Mouse (Mus musculus) kidney, embryonic 14.5 days (tissue): ENCODE measurements around the gene Fuca1. TPM values are rescaled to one million over a fixed set of nuclear protein-coding genes. Genes with fewer than 3 reads are reported as not detected.

Experiments used
- ATAC-seq: fragments of 200-750 bp; cut with Nextera tagmentation; 2 replicates; pipeline ENCODE4 v1.8.0; 2017; ENCODE audit warnings: moderate number of reproducible peaks, mild to moderate bottlenecking, moderate TSS enrichment, moderate library complexity; ENCODE audit not compliant: low FRiP score, low TSS enrichment
- H3K27ac ChIP-seq: fragments of 300-500 bp; sonication (generic); 2 replicates; pipeline ENCODE4 v1.5.1; 2014; ENCODE audit warnings: low read depth, mild to moderate bottlenecking, low read length, moderate library complexity, mixed read lengths
- H3K27me3 ChIP-seq: fragments of 300-500 bp; sonication (generic); 2 replicates; pipeline ENCODE4 v1.6.1; 2014; ENCODE audit warnings: mild to moderate bottlenecking, low read length; ENCODE audit not compliant: control insufficient read depth, insufficient read depth
- H3K36me3 ChIP-seq: fragments of 300-500 bp; sonication (generic); 2 replicates; pipeline ENCODE4 v1.6.1; 2014; ENCODE audit warnings: low read length, mixed read lengths; ENCODE audit not compliant: control insufficient read depth, insufficient read depth
- H3K4me1 ChIP-seq: fragments of 300-500 bp; sonication (generic); 2 replicates; pipeline ENCODE4 v1.6.1; 2014; ENCODE audit warnings: low read length, mixed read lengths; ENCODE audit not compliant: control insufficient read depth, insufficient read depth
- H3K4me2 ChIP-seq: fragments of 300-500 bp; sonication (generic); replicated peaks from 2 replicates; pipeline ENCODE4 v1.6.1; 2014; ENCODE audit warnings: low read depth, mild to moderate bottlenecking, low read length
- H3K4me3 ChIP-seq: fragments of 300-500 bp; sonication (generic); 2 replicates; pipeline ENCODE4 v1.5.1; 2014; ENCODE audit warnings: mild to moderate bottlenecking, low read length
- H3K9ac ChIP-seq: fragments of 300-500 bp; sonication (generic); 2 replicates; pipeline ENCODE4 v1.6.1; 2014; ENCODE audit warnings: low read depth, mild to moderate bottlenecking, low read length, moderate library complexity
- H3K9me3 ChIP-seq: fragments of 300-500 bp; sonication (generic); 2 replicates; pipeline ENCODE4 v1.6.1; 2016; ENCODE audit warnings: low read length; ENCODE audit not compliant: control insufficient read depth
- WGBS: fragments of 180-500 bp; shearing (Covaris S2); extraction: QIAGEN DNeasy Blood & Tissue Kit; methylation state at CpG from one replicate; pipeline ENCODE4 v1.1.7; 2014; 5-methylcytosine and 5-hydroxymethylcytosine counted together
- polyA plus RNA-seq: library from polyadenylated mRNA; unstranded; fragments of >200 nt; fragmentation: Nextera tagmentation; extraction: Ambion mirVana; gene quantifications from 2 replicates; pipeline ENCODE4 v1.2.1, GENCODE M21; 2014

Gene Fuca1
- polyA plus RNA-seq, 1 experiment from 2014 or later, result 69.2 TPM

GRCm38 (mm10) chr4:135926195-135926808, 5.8 kb downstream of the Fuca1 start:
- H3K4me2 ChIP-seq, result no peak overlapping the region
- WGBS, result 86% methylated on average over 10 of the region's 10 CpGs
- H3K4me3 ChIP-seq, result no peak overlapping the region
- ATAC-seq, result no peak
- H3K9ac ChIP-seq, result no peak overlapping the region
- H3K9me3 ChIP-seq, result no peaks in the 10 kb centered on the region
- no peaks in the 10 kb centered on the region for H3K27me3 ChIP-seq
- H3K27ac ChIP-seq, result no peak overlapping the region
- H3K36me3 ChIP-seq, result peaks cover 9% of the 10 kb centered on the region; the same call in 1 of the 2 replicates
- H3K4me1 ChIP-seq, result peaks cover 7% of the 10 kb centered on the region

- no peak overlapping the region for H3K4me2 ChIP-seq
- no peak overlapping the region for H3K9ac ChIP-seq
- H3K27ac ChIP-seq, result no peak overlapping the region
- H3K4me3 ChIP-seq, result no peak overlapping the region
- H3K9me3 ChIP-seq, result no peaks in the 10 kb centered on the region
- no peaks in the 10 kb centered on the region for H3K27me3 ChIP-seq
- peaks cover 9% of the 10 kb centered on the region; the same call in 1 of the 2 replicates for H3K36me3 ChIP-seq
- no peak for ATAC-seq
- 92% methylated on average over 3 of the region's 3 CpGs for WGBS
- H3K4me1 ChIP-seq, result peaks cover 2% of the 10 kb centered on the region; the same call in 1 of the 2 replicates
Observed at GRCm38 (mm10) chr4:135926861-135927260, 6.3 kb downstream of the Fuca1 start.

DNA sequence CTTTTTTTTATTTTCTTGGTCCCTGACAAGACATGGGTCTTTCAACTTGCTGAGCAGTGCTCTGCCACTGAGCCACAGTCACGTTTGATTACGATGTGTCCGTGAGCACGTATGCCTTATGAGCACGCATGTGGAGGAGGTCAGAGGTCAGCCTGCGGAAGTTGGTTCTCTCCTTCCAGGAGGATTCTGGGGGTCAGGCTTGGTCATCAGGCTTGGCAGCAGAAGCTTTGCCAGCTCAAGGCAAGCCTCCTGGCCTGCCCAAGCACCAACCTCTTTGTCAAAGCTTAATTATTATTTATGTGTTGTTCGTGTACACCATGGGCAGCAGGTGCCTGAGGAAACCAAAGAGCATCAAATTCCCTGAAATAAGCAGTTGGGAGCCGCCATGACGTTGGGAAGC, 7.8 kb downstream of the Fuca1 start:
- Histone ChIP-seq H3K27me3 (no peaks in the 10 kb centered on the region), H3K9ac (no peak overlapping the region), H3K9me3 (no peaks in the 10 kb centered on the region), H3K27ac (no peak overlapping the region), H3K4me2 (no peak overlapping the region), H3K4me1 (no peaks in the 10 kb centered on the region), H3K4me3 (no peak overlapping the region), H3K36me3 (peaks cover 11% of the 10 kb centered on the region; the same call in 1 of the 2 replicates)
- WGBS, result 84% methylated on average over 9 of the region's 9 CpGs
- ATAC-seq, result no peak

- peaks cover 16% of the 10 kb centered on the region; the same call in 1 of the 2 replicates for H3K36me3 ChIP-seq
- no peak overlapping the region for H3K27ac ChIP-seq
- no peak for ATAC-seq
- H3K4me1 ChIP-seq, result no peaks in the 10 kb centered on the region
- no peak overlapping the region for H3K9ac ChIP-seq
- no peaks in the 10 kb centered on the region for H3K9me3 ChIP-seq
- no peak overlapping the region for H3K4me2 ChIP-seq
- WGBS, result 88% methylated on average over 5 of the region's 5 CpGs
- no peaks in the 10 kb centered on the region for H3K27me3 ChIP-seq
- no peak overlapping the region for H3K4me3 ChIP-seq
Observed at GRCm38 (mm10) chr4:135929405-135929804, 8.9 kb downstream of the Fuca1 start.

DNA sequence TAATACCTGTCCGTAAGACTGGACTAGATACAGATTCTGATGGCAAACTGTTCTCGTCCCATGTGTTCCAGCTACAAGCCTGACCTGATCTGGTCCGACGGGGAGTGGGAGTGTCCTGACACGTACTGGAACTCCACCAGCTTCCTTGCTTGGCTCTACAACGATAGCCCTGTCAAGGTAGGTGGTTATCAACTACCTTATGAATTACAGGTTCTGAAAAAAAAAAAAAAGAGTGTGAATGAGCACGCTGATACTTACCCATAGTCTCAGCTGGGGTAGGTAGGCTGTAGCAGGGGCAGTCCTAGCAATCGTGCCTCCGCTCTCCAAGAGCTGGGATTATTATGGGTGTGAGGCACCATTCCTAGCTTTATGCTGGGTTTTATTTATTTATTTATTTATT, 9.3 kb downstream of the Fuca1 start:
- H3K4me3 ChIP-seq, result no peak overlapping the region
- no peak overlapping the region for H3K9ac ChIP-seq
- no peaks in the 10 kb centered on the region for H3K4me1 ChIP-seq
- H3K36me3 ChIP-seq, result peaks cover 15% of the 10 kb centered on the region; the same call in 1 of the 2 replicates
- no peak overlapping the region for H3K27ac ChIP-seq
- 89% methylated on average over 9 of the region's 9 CpGs for WGBS
- H3K4me2 ChIP-seq, result no peak overlapping the region
- no peak for ATAC-seq
- H3K9me3 ChIP-seq, result no peaks in the 10 kb centered on the region
- no peaks in the 10 kb centered on the region for H3K27me3 ChIP-seq

- H3K4me1 ChIP-seq, result no peaks in the 10 kb centered on the region
- no peak overlapping the region for H3K4me3 ChIP-seq
- no peak overlapping the region for H3K27ac ChIP-seq
- no peak for ATAC-seq
- H3K4me2 ChIP-seq, result no peak overlapping the region
- H3K27me3 ChIP-seq, result no peaks in the 10 kb centered on the region
- peaks cover 15% of the 10 kb centered on the region; the same call in 1 of the 2 replicates for H3K36me3 ChIP-seq
- no peak overlapping the region for H3K9ac ChIP-seq
- 95% methylated on average over 8 of the region's 8 CpGs for WGBS
- no peaks in the 10 kb centered on the region for H3K9me3 ChIP-seq
Observed at GRCm38 (mm10) chr4:135930239-135930638, 9.7 kb downstream of the Fuca1 start.

DNA sequence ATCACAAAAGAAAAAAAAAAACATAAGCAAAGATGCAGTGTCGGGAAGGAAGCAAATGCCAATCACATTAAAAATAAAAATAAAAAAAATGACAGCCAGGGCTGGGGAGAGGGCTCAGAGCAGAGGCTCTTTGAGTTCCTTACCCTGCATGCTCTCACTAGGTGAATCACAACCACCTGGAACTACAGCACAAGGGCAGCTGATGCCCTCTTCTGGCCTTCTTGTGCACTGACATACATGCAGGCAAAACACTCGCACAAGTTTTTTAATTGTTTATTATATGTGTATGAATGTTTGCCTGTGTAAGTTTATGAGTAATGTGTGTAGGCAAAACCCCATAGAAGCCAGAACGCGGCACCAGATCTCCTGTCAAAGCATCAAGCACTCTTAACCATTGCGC, 11.3 kb downstream of the Fuca1 start:
- no peak overlapping the region for H3K4me3 ChIP-seq
- H3K4me1 ChIP-seq, result no peaks in the 10 kb centered on the region
- no peaks in the 10 kb centered on the region for H3K27me3 ChIP-seq
- ATAC-seq, result no peak
- 67% methylated on average over 5 of the region's 5 CpGs for WGBS
- H3K36me3 ChIP-seq, result peaks cover 9% of the 10 kb centered on the region; the same call in 1 of the 2 replicates
- H3K27ac ChIP-seq, result no peak overlapping the region
- no peak overlapping the region for H3K4me2 ChIP-seq
- H3K9ac ChIP-seq, result no peak overlapping the region
- H3K9me3 ChIP-seq, result no peaks in the 10 kb centered on the region

GRCm38 (mm10) chr4:135934708-135935500, 14.4 kb downstream of the Fuca1 start:
- Histone ChIP-seq H3K36me3 (peaks cover 16% of the 10 kb centered on the region), H3K27ac (no peak overlapping the region), H3K4me1 (no peaks in the 10 kb centered on the region), H3K27me3 (no peaks in the 10 kb centered on the region), H3K4me3 (no peak overlapping the region), H3K9ac (no peak overlapping the region), H3K4me2 (no peak overlapping the region), H3K9me3 (no peaks in the 10 kb centered on the region)
- no peak for ATAC-seq
- WGBS, result 67% methylated on average over 12 of the region's 12 CpGs

DNA sequence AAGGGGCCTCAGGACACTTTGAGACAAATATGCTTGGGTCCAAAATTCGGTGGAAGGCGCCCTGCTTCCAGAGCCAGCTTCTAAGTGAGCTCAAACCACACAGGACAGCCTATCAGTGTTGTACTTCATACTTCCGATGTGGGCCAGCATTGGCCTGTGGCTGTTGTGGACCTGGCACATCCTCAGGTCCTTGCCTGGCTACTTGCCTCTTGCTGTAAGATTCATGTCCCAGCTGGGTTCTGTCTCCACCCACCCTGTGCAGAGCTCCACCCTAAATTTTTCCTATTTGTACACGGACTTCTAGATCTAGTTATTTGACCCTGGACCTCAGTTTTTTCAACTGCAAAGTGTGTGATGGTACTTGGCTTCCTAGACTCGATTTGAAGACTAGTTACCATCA, 15.0 kb downstream of the Fuca1 start:
- no peak overlapping the region for H3K9ac ChIP-seq
- peaks cover 16% of the 10 kb centered on the region for H3K36me3 ChIP-seq
- H3K9me3 ChIP-seq, result no peaks in the 10 kb centered on the region
- WGBS, result 74% methylated on average over 5 of the region's 5 CpGs
- ATAC-seq, result no peak
- no peak overlapping the region for H3K27ac ChIP-seq
- no peaks in the 10 kb centered on the region for H3K4me1 ChIP-seq
- H3K4me3 ChIP-seq, result no peak overlapping the region
- H3K27me3 ChIP-seq, result no peaks in the 10 kb centered on the region
- no peak overlapping the region for H3K4me2 ChIP-seq
